ENCODE assay signal across 10 mouse cellular contexts in the genomic region with DNA sequence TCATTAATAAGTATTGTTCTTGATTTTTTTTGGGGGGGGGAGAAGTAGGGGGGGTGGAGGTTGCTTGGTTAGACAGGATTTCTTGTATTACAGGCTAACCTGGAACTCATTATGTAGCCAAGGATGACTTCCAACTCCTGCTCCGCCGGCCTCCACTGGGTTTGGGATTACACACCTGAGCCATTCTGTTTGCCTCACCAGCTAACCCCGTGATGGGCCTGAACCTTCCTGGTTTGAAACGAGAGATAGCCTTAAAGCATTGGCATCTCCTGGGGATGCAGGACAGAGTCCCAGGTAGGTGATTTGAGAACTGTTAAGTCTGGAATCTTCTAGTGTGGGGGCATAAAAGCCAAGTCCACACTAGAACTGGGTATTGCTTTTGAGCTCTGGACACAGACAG. TPM values are rescaled to one million over a fixed set of nuclear protein-coding genes. Genes with fewer than 3 reads are reported as not detected.
A peak's percentile ranks its signal among the peaks of the same experiment; 100 is the strongest.
DNase-seq lines count a peak whose midpoint lies in the region; ATAC-seq and TF ChIP-seq lines count a peak whose summit lies in the region.
"Had no signal": no experiment of that assay in that cellular context is flagged by ENCODE, and none has a peak within 500 bp of the region (broad histone marks: within the 10 kb centered on the region; RNA-seq: fewer than 3 reads in every experiment).

No protein-coding gene starts in this region.

- no peak for DNase-seq in forebrain, embryonic 10.5 days (ENCODE audit: extremely low spot score, low spot score)
- no peak for DNase-seq in kidney, postnatal 0 days (ENCODE audit: low spot score)
- no peak for DNase-seq in kidney, postnatal 4 days
- DNase-seq in embryonic facial prominence, embryonic 14.5 days (ENCODE audit: low spot score), result no peak
- no peak for DNase-seq in adrenal gland, postnatal 10 days
- no peak for DNase-seq in cerebellum, postnatal 25 days
- DNase-seq: layer of hippocampus, adult 9-11 months had no signal

- no peaks in the 10 kb centered on the region for H3K9me3 ChIP-seq in forebrain, embryonic 10.5 days
- H3K9me3 ChIP-seq in forebrain, embryonic 15.5 days, result no peaks in the 10 kb centered on the region
- H3K9me3 ChIP-seq in kidney, postnatal 0 days (replicated peaks; ENCODE audit: low read length), result no peaks in the 10 kb centered on the region
- no peaks in the 10 kb centered on the region for H3K9me3 ChIP-seq in embryonic facial prominence, embryonic 14.5 days (ENCODE audit: control insufficient read depth, low read length)
- no peaks in the 10 kb centered on the region for H3K9me3 ChIP-seq in limb, embryonic 15.5 days

- no peak overlapping the region for H3K9ac ChIP-seq in forebrain, embryonic 15.5 days (replicated peaks)
- no peak overlapping the region for H3K9ac ChIP-seq in kidney, postnatal 0 days (ENCODE audit: low read depth, low read length)
- H3K9ac ChIP-seq in embryonic facial prominence, embryonic 14.5 days (ENCODE audit: low read depth, low read length), result peak overlapping the region; percentile 41; the same call in 1 of the 2 replicates
- H3K9ac ChIP-seq in limb, embryonic 15.5 days, result no peak overlapping the region

- H3K27ac ChIP-seq in forebrain, embryonic 10.5 days, result peak overlapping the region; percentile 80
- H3K27ac ChIP-seq in forebrain, embryonic 15.5 days (replicated peaks), result no peak overlapping the region
- no peak overlapping the region for H3K27ac ChIP-seq in kidney, postnatal 0 days
- peak overlapping the region; percentile 85 for H3K27ac ChIP-seq in embryonic facial prominence, embryonic 14.5 days (replicated peaks; ENCODE audit: low read depth, low read length)
- H3K27ac ChIP-seq in limb, embryonic 15.5 days, result peak overlapping the region; percentile 64; the same call in 1 of the 2 replicates

- H3K4me1 ChIP-seq in forebrain, embryonic 10.5 days, result peaks cover 42% of the 10 kb centered on the region
- H3K4me1 ChIP-seq in forebrain, embryonic 15.5 days, result peaks cover 27% of the 10 kb centered on the region
- peaks cover 21% of the 10 kb centered on the region for H3K4me1 ChIP-seq in kidney, postnatal 0 days (replicated peaks; ENCODE audit: insufficient read depth, low read length)
- peaks cover 26% of the 10 kb centered on the region for H3K4me1 ChIP-seq in embryonic facial prominence, embryonic 14.5 days (ENCODE audit: control insufficient read depth, insufficient read depth, low read length)
- H3K4me1 ChIP-seq in limb, embryonic 15.5 days, result peaks cover 35% of the 10 kb centered on the region

- H3K27me3 ChIP-seq in forebrain, embryonic 10.5 days (ENCODE audit: poor library complexity, severe bottlenecking), result peaks cover 28% of the 10 kb centered on the region
- H3K27me3 ChIP-seq in forebrain, embryonic 15.5 days, result no peaks in the 10 kb centered on the region
- no peaks in the 10 kb centered on the region for H3K27me3 ChIP-seq in kidney, postnatal 0 days (ENCODE audit: insufficient read depth, low read length)
- H3K27me3 ChIP-seq in embryonic facial prominence, embryonic 14.5 days (replicated peaks; ENCODE audit: control insufficient read depth, insufficient read depth, low read length), result no peaks in the 10 kb centered on the region
- no peaks in the 10 kb centered on the region for H3K27me3 ChIP-seq in limb, embryonic 15.5 days

- no peaks in the 10 kb centered on the region for H3K36me3 ChIP-seq in forebrain, embryonic 10.5 days (replicated peaks)
- no peaks in the 10 kb centered on the region for H3K36me3 ChIP-seq in forebrain, embryonic 15.5 days
- H3K36me3 ChIP-seq in kidney, postnatal 0 days (ENCODE audit: insufficient read depth, low read length), result no peaks in the 10 kb centered on the region
- no peaks in the 10 kb centered on the region for H3K36me3 ChIP-seq in embryonic facial prominence, embryonic 14.5 days (ENCODE audit: control insufficient read depth, insufficient read depth, low read length)
- H3K36me3 ChIP-seq in limb, embryonic 15.5 days, result no peaks in the 10 kb centered on the region

- H3K4me2 ChIP-seq in forebrain, embryonic 15.5 days (replicated peaks), result no peak overlapping the region
- peak overlapping the region; percentile 49; the same call in 1 of the 2 replicates for H3K4me2 ChIP-seq in kidney, postnatal 0 days (ENCODE audit: low read length)
- peak overlapping the region; percentile 55 for H3K4me2 ChIP-seq in embryonic facial prominence, embryonic 14.5 days (ENCODE audit: low read depth, low read length)
- no peak overlapping the region for H3K4me2 ChIP-seq in limb, embryonic 15.5 days

- no peak for TF ChIP-seq CTCF in kidney, postnatal 0 days (IDR thresholded peaks at IDR 0.05; ENCODE audit: low read depth)

- no peak overlapping the region for H3K4me3 ChIP-seq in forebrain, embryonic 10.5 days
- H3K4me3 ChIP-seq in forebrain, embryonic 15.5 days, result no peak overlapping the region
- no peak overlapping the region for H3K4me3 ChIP-seq in kidney, postnatal 0 days (replicated peaks; ENCODE audit: low read depth, low read length)
- no peak overlapping the region for H3K4me3 ChIP-seq in embryonic facial prominence, embryonic 14.5 days (ENCODE audit: low read depth, low read length)
- H3K4me3 ChIP-seq in limb, embryonic 15.5 days, result no peak overlapping the region

- no peak for ATAC-seq in forebrain, embryonic 15.5 days (replicated peaks)
- ATAC-seq in kidney, postnatal 0 days (replicated peaks; ENCODE audit: low FRiP score, low read depth), result no peak
- no peak for ATAC-seq in embryonic facial prominence, embryonic 14.5 days (ENCODE audit: low read depth)
- ATAC-seq in limb, embryonic 15.5 days (ENCODE audit: insufficient number of reproducible peaks, low FRiP score, low TSS enrichment, low read depth), result no peak

- WGBS in forebrain, embryonic 10.5 days, result 60% methylated on average over 4 of the region's 4 CpGs
- 72% methylated on average over 4 of the region's 4 CpGs for WGBS in forebrain, embryonic 15.5 days
- 70% methylated on average over 4 of the region's 4 CpGs for WGBS in kidney, postnatal 0 days
- 31% methylated on average over 4 of the region's 4 CpGs for WGBS in embryonic facial prominence, embryonic 14.5 days
- 35% methylated on average over 4 of the region's 4 CpGs for WGBS in limb, embryonic 15.5 days

RNA-seq across cellular contexts. Expression of gene Nanos3, which starts 8.1 kb away (rescaled TPM):
- polyA plus RNA-seq in forebrain, embryonic 10.5 days (2016; fragmentation: Nextera tagmentation; extraction: Ambion mirVana), result 2.6 and 3.7 TPM in 2 replicates
- 6.2 and 7.1 TPM in 2 replicates for polyA plus RNA-seq in forebrain, embryonic 15.5 days (2015; fragmentation: Nextera tagmentation; extraction: Ambion mirVana)
- 8.6 and 9.6 TPM in 2 replicates for polyA plus RNA-seq in kidney, postnatal 0 days (2015; fragmentation: Nextera tagmentation; extraction: Ambion mirVana)
- polyA plus RNA-seq in embryonic facial prominence, embryonic 14.5 days (2014; fragmentation: Nextera tagmentation; extraction: Ambion mirVana), result 3.0 and 4.5 TPM in 2 replicates
- 1.8 and 3.0 TPM in 2 replicates for polyA plus RNA-seq in limb, embryonic 15.5 days (2015; fragmentation: Nextera tagmentation; extraction: Ambion mirVana)
- total RNA-seq in adrenal gland, postnatal 10 days (2021), result 1 to 10 TPM in 1 of 2 experiments, under 1 TPM in 1; 0.96 to 2.3 TPM
- total RNA-seq: hematopoietic stem cell, adult 5-6 weeks had no signal

RNA-seq across cellular contexts. Expression of gene Zswim4, which starts 43.7 kb away (rescaled TPM):
- 28.6 and 31.4 TPM in 2 replicates for polyA plus RNA-seq in forebrain, embryonic 10.5 days (2016; fragmentation: Nextera tagmentation; extraction: Ambion mirVana)
- polyA plus RNA-seq in forebrain, embryonic 15.5 days (2015; fragmentation: Nextera tagmentation; extraction: Ambion mirVana), result 41.1 and 42.8 TPM in 2 replicates
- 10.5 and 11.0 TPM in 2 replicates for polyA plus RNA-seq in kidney, postnatal 0 days (2015; fragmentation: Nextera tagmentation; extraction: Ambion mirVana)
- 11.0 and 12.4 TPM in 2 replicates for polyA plus RNA-seq in embryonic facial prominence, embryonic 14.5 days (2014; fragmentation: Nextera tagmentation; extraction: Ambion mirVana)
- 13.5 and 15.1 TPM in 2 replicates for polyA plus RNA-seq in limb, embryonic 15.5 days (2015; fragmentation: Nextera tagmentation; extraction: Ambion mirVana)
- total RNA-seq in adrenal gland, postnatal 10 days (2021), result 10 to 100 TPM; 22.7 to 26.3 TPM

RNA-seq across cellular contexts. Expression of gene 4930432K21Rik, which starts 45.3 kb away (rescaled TPM):
- 1.9 and 2.4 TPM in 2 replicates for polyA plus RNA-seq in forebrain, embryonic 10.5 days (2016; fragmentation: Nextera tagmentation; extraction: Ambion mirVana)
- polyA plus RNA-seq in forebrain, embryonic 15.5 days (2015; fragmentation: Nextera tagmentation; extraction: Ambion mirVana), result 2.4 and 2.7 TPM in 2 replicates
- polyA plus RNA-seq in kidney, postnatal 0 days (2015; fragmentation: Nextera tagmentation; extraction: Ambion mirVana), result 1.3 and 1.6 TPM in 2 replicates
- polyA plus RNA-seq in embryonic facial prominence, embryonic 14.5 days (2014; fragmentation: Nextera tagmentation; extraction: Ambion mirVana), result 0.77 and 1.0 TPM in 2 replicates
- 1.1 and 1.3 TPM in 2 replicates for polyA plus RNA-seq in limb, embryonic 15.5 days (2015; fragmentation: Nextera tagmentation; extraction: Ambion mirVana)
- under 1 TPM; 0.36 to 0.79 TPM for total RNA-seq in adrenal gland, postnatal 10 days (2021)

RNA-seq across cellular contexts. Expression of gene Cc2d1a, which starts 45.4 kb away (rescaled TPM):
- 17.3 and 20.8 TPM in 2 replicates for polyA plus RNA-seq in forebrain, embryonic 10.5 days (2016; fragmentation: Nextera tagmentation; extraction: Ambion mirVana)
- polyA plus RNA-seq in forebrain, embryonic 15.5 days (2015; fragmentation: Nextera tagmentation; extraction: Ambion mirVana), result 32.4 and 34.8 TPM in 2 replicates
- polyA plus RNA-seq in kidney, postnatal 0 days (2015; fragmentation: Nextera tagmentation; extraction: Ambion mirVana), result 17.2 and 19.1 TPM in 2 replicates
- 20.2 and 21.3 TPM in 2 replicates for polyA plus RNA-seq in embryonic facial prominence, embryonic 14.5 days (2014; fragmentation: Nextera tagmentation; extraction: Ambion mirVana)
- 28.5 and 29.2 TPM in 2 replicates for polyA plus RNA-seq in limb, embryonic 15.5 days (2015; fragmentation: Nextera tagmentation; extraction: Ambion mirVana)
- total RNA-seq in adrenal gland, postnatal 10 days (2021), result 10 to 100 TPM; 18.6 to 27.0 TPM

RNA-seq across cellular contexts. Expression of gene D8Ertd738e, which starts 56.4 kb away (rescaled TPM):
- 386 and 390 TPM in 2 replicates for polyA plus RNA-seq in forebrain, embryonic 10.5 days (2016; fragmentation: Nextera tagmentation; extraction: Ambion mirVana)
- 233 and 252 TPM in 2 replicates for polyA plus RNA-seq in forebrain, embryonic 15.5 days (2015; fragmentation: Nextera tagmentation; extraction: Ambion mirVana)
- 373 and 388 TPM in 2 replicates for polyA plus RNA-seq in kidney, postnatal 0 days (2015; fragmentation: Nextera tagmentation; extraction: Ambion mirVana)
- polyA plus RNA-seq in embryonic facial prominence, embryonic 14.5 days (2014; fragmentation: Nextera tagmentation; extraction: Ambion mirVana), result 371 and 387 TPM in 2 replicates
- polyA plus RNA-seq in limb, embryonic 15.5 days (2015; fragmentation: Nextera tagmentation; extraction: Ambion mirVana), result 309 and 325 TPM in 2 replicates
- 100 to 1,000 TPM; 210 to 233 TPM for total RNA-seq in adrenal gland, postnatal 10 days (2021)

Comparison
In these comparisons a context has a peak if more than half of its experiments do, and no peak if none do; other contexts are left out.
1. H3K27ac ChIP-seq: peak in forebrain, embryonic 10.5 days (single experiment), embryonic facial prominence, embryonic 14.5 days (single experiment) and limb, embryonic 15.5 days (single experiment); none in forebrain, embryonic 15.5 days (single experiment) and kidney, postnatal 0 days (single experiment).
2. H3K4me2 ChIP-seq: peak in kidney, postnatal 0 days (single experiment) and embryonic facial prominence, embryonic 14.5 days (single experiment); none in forebrain, embryonic 15.5 days (single experiment) and limb, embryonic 15.5 days (single experiment).